Mouse (Mus musculus) common myeloid progenitor, adult 5-6 weeks (primary cell): Measurements from ENCODE around the gene Nploc4. TPM values are rescaled to one million over a fixed set of nuclear protein-coding genes. Genes with fewer than 3 reads are reported as not detected.
"Not testable (repeated sequence)": the region's sequence is repeated elsewhere in the genome, so short reads cannot be mapped to it uniquely, and the experiment has no call there.

Experiments
- ATAC-seq: replicated peaks from 2 replicates; pipeline ENCODE4 v1.8.0; 2016; ENCODE audit warnings: low read depth, mild to moderate bottlenecking, moderate TSS enrichment, inconsistent platforms; ENCODE audit not compliant: poor library complexity, severe bottlenecking
- total RNA-seq: library from RNA; stranded (forward); fragments of 200-1000, 187-1606 nt; gene quantifications from 2 replicates; pipeline ENCODE4 v1.2.3, GENCODE M21; 2017

Gene Nploc4
- total RNA-seq, 1 experiment from 2014 or later, result 37.9 TPM

DNA sequence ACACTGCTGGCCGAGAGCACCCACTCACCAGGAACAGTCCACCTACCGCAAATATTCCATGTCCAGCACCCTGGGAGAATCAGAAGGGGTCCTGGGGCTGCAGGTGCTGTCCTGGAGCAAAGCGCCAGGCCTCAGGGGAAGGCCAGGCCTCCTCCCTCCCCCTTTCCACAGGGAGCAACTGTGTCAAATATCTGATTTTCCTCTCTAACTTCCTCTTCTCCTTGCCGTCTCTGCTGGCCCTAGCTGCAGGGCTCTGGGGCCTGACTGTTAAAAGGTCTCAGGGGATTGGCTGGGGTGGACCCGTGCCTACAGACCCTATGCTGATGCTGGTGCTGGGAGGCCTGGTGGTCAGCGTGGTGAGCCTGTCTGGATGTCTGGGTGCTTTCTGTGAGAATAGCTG lies 6.6 kb upstream of the Nploc4 start:
- no peak for ATAC-seq

DNA sequence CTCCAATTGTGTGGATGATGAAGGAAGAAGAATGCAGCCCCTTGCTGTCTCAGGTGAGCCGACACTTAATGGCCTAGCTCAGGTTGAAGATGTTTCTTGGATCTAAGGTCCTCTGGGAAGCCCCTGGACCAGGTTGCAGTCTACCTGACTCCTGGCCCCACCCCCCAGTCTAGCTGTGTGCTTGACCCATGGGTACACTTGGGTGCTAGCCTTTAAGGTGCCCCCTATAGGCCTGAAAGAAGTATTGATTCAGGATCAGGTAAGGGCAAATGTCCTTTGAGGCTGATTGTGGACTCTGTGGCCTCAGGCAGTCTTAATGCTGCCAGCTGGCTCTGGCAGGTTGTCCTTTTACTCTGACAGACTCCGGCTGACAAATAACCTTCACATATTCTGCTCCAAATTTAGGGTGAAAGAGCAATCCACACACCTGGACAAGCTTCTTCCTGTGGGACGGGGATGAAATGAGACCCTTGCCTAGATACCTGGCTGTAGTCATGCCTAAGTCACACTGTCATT lies 5.3 kb upstream of the Nploc4 start:
- no peak for ATAC-seq

DNA sequence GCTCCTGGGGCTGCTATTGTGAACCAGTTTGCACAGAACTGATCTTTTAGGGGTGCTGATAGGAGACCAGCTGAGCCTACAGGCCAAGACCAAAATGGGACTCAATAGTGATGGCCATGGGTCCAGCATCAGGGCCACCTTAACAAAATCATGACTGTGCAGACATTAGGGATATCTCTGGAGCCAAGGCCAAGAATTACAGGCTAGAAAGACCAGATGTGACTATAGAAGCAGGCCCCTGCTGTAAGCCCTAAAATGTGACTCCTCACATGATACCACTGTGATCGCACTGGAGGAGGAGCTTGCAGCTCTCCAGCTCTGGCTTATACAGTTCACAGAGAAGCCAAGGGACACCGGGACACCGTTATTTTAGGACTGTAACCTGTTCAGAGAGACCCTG lies 4.8 kb upstream of the Nploc4 start, which contains the start of gene Tspan10:
Tspan10 (plus strand) TSS at position 301 of the 400 bp plus-strand sequence.
- ATAC-seq, result no peak

DNA sequence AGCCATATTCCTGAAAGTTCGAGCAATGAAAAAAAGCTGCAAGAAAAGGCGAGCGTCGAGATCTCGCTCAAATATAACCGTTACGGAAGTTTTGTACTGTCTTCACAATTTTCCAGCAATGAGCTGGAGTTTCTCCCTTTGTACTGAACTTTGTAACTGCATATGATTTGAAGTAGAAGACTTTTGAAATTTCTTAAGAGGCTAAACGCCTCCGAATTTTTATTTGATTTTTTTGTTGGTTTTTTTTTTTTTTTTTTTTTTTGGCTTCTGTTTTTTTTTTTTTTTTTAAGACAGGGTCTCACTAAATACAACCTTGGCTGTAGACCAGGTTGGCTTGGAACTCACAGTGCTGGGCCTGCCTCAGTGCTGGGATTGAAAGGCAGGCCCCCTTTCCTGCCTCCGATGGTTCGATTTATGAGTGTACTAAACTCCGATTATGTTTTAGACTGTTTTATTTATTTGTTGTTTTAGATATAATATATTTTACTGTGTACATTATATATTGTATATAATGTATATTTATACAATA lies 413 bp upstream of the Nploc4 start:
- ATAC-seq, result no peak

DNA sequence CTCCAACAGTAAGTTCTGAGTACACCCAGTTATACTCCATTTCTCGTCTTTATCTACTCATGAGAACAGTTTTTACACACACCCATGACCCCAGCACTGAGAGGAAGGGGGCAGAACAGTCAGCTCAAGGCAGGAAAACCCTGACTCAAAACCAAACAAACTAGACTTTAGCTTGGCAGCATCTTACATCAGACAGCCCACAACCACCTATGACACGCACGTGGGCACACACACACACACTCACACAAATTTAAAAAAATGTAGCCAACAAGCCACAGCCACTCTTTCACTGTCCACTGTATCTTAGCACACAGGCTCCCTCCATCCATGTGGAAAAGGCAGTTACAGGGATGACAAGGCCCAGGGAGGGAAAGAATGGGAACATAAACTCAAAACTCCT lies 10.8 kb downstream of the Nploc4 start:
- no peak for ATAC-seq

DNA sequence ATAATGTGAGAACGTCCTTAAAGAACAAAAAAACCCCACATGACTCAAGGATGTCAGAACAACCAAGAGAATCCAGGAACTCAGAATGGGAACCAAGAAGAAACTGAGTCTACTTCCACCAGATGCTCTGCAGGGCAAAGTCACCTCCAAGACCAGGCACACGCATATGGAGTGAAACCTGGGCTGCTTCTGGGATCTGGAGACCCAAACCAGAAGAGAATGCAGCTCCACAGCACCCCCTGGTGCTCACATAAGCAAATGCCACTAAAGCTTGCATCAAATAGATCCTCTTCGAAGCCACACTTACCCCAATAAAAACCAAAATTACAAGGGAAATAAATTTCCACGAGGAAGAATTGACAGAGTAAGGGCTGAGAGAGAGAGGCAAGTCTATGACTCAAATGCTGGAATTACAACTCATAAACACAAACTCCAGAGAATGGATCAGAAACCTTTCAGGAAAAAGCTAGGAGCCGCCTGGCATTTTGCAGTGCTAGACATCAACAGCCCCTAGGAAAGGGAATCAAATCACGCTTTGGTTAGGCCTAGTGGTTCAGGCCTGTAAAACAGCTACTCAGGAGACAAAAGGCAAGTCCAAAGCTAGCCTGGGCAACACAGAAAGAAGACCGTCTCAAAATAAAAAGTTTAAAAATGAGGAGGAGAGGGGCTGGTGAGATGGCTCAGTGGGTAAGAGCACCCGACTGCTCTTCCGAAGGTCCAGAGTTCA lies 13.8 kb downstream of the Nploc4 start:
- ATAC-seq, result peak; percentile 88

DNA sequence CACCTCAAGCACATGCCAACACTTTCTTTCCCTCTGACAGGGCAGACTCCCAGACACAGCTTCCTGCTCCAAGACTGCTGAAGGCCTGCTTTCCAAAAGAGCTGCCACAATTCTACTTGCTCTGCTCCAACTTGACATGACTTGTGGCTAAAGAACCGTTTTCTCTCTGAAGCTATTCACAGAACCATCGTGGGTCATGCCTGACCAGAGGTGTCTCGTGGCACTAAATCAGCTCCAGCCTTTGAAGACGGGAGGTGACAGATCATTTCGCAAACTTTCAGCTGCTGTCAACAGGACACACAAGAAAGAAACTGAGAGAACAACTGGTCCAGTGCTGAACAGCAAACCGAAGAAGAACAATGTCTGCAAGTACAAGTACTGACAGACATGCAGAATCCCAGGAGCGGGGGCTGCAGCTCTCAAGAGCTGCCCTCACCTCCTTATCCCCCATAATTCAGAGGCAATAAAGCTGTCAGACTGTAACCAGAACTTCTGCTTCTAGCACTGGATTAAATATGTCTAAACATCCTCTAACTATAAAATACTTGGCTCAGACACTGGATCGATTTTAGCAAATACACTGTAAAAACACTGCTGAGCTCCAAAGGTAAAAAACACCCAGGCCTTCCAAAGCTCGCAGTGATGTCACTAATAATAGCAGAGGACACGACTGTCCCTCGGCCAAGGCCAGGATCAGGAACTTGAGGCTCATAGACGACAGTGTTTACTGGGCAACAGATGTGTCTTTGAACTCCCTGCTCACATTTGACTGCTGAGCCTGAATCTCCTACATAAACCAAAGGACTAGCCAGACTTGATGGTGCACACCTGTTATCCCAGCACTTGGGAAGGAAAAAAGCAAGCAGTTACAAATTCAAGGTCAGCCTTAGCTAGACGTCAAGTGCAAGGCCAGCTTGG lies 14.6 kb downstream of the Nploc4 start:
- no peak for ATAC-seq

DNA sequence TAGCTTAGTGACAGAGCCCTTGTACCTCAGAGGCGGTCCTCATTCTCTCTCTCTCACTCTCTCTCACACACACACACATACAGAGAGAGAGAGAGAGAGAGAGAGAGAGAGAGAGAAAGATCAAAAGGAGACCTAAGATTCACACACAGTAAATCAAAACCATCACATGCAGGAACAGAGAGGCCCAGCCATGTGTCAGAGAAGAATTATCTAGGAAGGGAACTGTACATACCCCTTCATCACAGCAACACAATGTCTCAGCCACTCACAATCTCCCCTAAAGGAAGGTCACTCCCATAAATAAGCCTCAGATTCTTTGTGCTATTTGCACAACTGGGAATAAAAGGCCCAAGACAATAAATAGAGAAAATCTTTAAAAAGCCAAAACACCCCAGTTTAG lies 18.9 kb downstream of the Nploc4 start:
- no peak for ATAC-seq

DNA sequence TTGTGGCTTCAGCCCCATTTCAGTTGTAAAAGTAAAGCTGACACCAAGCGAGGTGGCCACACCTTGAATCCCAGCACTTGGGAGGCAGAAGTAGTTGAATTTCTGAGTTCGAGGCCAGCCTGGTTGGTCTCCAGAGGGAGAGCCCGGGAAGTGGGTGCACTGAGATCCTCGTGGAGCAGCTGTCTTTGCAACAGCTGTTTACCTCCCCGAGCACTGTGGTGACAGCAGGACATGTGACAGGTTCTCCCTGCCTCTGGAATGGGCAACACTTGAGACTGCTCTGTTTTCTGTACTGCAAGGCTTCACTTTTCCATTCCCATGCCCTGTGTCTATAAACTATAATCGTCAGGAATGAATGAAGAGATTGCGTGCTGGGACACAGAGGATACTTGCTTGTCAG lies 19.7 kb downstream of the Nploc4 start:
- ATAC-seq, result no peak

DNA sequence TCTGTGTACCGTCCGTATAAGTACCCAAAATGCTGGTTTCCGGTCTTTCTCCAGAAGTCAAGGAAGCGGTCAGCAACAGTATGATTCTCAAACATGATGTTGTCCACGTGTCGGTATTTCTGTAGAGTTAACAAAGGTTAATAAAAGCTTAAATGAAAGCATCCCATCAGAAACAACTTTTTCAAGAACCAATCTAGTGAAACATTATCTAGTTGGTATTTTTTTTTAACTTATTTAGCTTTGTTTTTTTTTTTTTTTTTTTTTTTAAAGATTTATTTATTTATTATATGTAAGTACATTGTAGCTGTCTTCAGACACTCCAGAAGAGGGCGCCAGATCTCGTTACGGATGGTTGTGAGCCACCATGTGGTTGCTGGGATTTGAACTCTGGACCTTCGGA lies 23.9 kb downstream of the Nploc4 start:
- not testable (repeated sequence) for ATAC-seq

DNA sequence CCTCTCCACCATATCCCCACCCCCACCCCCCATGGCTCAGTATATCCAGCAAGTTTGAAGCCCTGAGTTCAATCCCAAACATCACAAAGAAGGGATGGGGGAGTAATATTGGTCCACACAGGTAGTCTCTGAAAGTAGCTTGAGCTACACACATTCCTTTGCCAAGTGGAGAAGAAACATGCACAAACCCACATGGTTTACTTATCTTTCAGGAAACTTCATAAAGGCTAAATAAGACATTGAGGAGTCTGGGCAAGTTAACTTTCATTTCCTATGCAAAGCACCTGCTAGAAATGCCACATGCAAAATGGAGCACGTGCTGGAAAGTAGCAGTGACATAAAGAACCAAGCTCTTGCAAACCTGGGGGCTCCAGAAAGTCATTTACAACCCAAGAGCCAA lies 31.1 kb downstream of the Nploc4 start:
- ATAC-seq, result no peak

DNA sequence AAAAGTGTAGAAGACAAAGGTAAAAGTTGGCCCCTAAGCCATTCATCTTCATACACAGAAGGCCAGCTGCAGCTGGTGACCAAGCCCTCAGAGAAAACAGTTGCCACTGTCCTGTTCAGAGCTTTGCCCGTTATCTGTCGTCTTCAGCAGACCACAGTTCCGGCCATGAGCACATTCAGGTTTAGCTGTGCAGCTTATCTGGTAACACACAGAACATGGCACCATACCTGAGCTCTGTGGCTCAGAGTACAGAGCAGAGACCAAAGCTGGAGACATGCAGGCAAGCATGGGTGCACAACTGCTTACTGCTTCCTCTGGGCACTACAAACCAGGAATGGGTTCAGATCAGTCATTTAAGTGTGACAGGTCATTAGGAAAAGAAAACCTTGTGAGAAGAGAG lies 31.6 kb downstream of the Nploc4 start:
- peak; percentile 75 for ATAC-seq

DNA sequence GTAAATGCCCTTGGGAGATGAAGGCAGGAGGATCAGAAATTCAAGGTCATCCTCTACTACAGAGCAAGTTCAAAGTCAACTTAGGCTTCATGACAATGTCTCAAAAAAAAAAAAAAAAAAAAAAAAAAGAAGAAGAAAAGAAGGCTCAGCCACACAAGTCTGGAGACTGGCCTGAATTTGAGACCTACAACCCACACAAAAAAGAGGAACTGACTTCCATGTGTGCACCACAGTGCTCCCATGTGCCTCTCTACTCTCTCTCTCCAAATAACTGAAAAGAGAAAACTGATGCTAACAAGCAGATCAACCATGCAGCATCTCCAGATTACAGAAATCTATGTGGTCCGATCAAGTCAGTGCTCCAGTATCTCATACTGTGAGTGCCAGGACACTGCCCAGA lies 32.7 kb downstream of the Nploc4 start:
- ATAC-seq, result peak; percentile 82

DNA sequence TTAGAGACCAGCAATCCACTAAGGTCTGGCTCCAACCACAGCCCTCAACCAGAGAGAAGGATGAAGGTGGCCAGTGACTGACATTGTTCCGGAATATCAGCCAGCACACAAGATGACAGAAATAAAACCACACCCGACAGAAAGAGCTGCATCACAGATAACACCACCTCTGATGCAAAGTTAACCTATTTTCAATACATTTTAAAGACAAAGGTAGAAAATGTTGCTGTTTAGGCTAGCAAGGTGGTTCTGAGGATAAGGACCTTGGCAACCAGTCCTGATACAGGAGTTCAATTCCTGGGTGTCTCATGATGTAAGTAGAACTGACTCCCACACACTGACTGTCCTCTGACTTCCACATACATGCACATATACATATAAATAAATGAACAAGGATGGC lies 38.2 kb downstream of the Nploc4 start:
- peak; percentile 47; the same call in 1 of the 2 replicates for ATAC-seq

DNA sequence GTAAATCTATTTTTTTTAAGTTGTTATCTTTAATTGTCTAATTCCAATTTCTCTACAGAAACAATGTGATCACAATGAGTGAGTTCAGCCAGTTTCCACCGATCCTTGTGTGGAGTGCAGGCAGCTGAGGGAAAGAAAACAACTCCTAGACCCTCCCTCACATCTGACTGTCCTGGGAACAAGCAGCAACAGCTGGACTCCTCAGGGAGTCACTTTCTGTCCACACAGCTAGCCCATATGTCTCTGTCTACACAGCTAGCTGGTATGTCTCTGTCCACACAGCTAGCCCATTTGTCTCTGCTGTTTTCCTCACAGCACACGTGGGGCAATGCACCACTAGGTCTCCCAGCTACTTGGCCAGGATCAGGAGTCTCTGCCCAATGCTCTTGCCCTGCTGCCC lies 39.9 kb downstream of the Nploc4 start:
- no peak for ATAC-seq

DNA sequence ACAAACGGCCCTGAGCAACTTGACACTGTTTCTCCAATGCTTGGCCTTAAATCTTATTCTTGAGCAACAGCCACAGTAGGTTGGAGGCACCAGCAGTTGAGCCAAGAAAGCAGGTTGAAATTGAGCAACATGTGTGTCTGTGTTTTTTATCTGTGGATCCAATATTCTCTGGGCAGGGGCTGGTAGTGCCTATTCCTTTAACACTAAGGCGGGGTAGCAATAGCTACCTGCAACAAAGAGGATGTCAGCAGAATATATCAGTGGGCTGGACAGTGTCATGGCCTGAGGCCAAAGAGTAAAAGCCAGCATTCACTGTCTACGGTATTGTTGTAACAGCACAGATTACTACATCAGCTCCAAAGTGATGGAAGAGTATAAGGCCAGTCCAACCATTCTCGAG lies 41.8 kb downstream of the Nploc4 start:
- no peak for ATAC-seq

DNA sequence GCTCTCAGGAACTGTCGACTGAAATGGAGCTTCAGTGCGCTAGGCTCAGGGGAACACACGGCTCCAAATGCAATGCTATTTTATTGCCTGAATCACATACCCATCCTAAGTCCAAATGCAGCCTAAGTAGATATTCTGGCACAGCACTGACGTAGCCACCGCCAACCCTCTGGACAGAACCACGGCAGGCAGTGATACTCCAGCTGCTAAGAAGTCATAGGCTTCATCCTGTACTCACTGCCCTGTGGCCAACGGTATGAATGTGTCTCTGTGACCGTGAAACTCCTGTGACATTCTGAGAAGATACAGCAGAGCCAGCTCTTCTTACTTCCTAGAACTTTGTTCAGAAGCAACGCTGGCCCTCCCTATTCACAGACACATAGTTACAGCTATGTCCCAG lies 48.9 kb downstream of the Nploc4 start:
- no peak for ATAC-seq

DNA sequence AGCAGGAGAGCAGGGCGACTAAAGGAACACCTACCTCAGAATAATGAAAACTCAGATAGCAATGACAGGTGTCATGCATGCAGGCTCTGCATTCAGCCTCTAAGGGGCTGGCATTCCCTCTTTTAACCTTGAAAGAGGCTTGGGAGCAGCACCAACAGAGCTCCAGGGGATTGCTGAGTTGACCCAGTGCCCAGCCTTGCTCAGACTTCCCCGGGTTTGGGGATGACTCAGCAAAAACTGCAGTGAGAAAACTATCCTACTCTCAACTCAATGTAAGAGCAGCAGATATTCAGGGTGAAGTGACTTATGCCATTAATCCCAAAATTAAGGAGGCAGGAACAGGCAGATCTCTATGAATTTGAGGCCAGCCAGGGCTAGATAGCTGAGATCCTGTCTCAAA lies 50.4 kb downstream of the Nploc4 start:
- ATAC-seq, result no peak

DNA sequence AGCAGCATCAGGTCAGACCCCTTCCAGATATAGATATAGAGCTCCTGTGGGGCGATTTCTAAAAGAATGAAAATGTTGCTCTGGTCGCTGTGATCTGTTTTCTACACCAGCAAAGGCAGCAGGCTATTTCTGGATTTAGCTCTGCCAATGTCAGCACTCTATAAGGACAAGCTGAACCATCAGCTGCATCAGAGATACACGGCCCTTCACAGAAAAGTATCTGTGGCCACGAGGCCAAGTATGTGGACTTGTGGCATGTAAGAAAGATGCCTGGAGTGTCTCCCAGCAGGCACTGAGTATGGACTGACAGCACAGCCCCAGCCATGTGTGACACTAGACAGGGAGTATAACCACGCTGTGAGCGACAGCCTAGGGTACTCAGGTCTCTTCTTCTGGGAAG lies 50.9 kb downstream of the Nploc4 start:
- ATAC-seq, result no peak

DNA sequence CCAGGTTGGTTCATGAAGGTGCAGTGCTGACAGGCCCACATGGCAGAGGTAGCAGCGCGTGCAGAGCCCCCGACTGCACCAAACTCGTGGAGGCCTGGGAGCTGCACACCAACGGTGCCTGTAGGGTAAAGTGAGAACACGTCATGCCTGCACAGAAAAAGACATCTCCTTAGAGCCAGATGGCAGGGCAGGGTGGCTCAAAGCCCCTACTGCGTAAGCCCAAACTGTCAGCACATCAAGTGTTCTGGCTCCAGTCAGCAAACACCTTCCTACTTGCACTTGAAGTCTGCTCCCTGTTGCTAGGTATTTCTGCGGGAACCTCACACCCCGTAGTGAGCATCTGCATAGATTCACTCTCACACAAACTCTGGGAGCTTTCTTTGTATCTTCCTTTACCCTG lies 55.0 kb downstream of the Nploc4 start:
- no peak for ATAC-seq

DNA sequence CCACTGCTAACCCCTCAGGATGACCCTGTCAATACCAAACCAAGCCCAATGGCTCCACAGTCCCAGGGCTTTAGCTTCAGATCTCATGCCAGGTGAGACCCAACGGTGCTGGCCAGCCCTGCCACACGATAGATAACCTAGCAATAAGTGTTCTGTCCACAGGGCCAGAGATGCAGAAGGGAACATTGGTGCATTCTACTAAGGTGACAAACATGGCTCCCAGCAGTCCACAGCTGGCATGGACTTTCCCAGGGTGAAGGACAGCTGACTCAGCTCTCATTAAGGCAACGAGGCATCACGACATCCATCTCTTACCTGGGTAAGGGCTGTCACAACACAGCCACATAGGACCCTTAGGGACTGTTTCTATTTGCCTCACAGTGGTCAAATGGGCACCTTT lies 56.4 kb downstream of the Nploc4 start:
- ATAC-seq, result no peak
